Mouse (Mus musculus) limb, embryonic 10.5 days (tissue): ENCODE measurements around the gene Mslnl. TPM values are rescaled to one million over a fixed set of nuclear protein-coding genes. Genes with fewer than 3 reads are reported as not detected.

Experiments
- DNase-seq: peaks from one replicate; pipeline ENCODE4 v3.0.0-alpha.2; 2017; ENCODE audit warnings: low spot score
- H3K27ac ChIP-seq: fragments of 300-500 bp; sonication (generic); 2 replicates; pipeline ENCODE4 v1.5.1; 2016; ENCODE audit warnings: mild to moderate bottlenecking
- H3K27me3 ChIP-seq: fragments of 300-500 bp; sonication (generic); 2 replicates; pipeline ENCODE4 v1.6.1; 2016; ENCODE audit warnings: low read depth, mild to moderate bottlenecking; ENCODE audit not compliant: poor library complexity, severe bottlenecking
- H3K36me3 ChIP-seq: fragments of 300-500 bp; sonication (generic); 2 replicates; pipeline ENCODE4 v1.6.1; 2016; ENCODE audit warnings: mild to moderate bottlenecking, moderate library complexity
- H3K4me1 ChIP-seq: fragments of 300-500 bp; sonication (generic); 2 replicates; pipeline ENCODE4 v1.6.1; 2016
- H3K4me3 ChIP-seq: fragments of 300-500 bp; sonication (generic); 2 replicates; pipeline ENCODE4 v1.5.1; 2016; ENCODE audit warnings: mild to moderate bottlenecking, moderate library complexity
- H3K9me3 ChIP-seq: fragments of 300-500 bp; sonication (generic); replicated peaks from 2 replicates; pipeline ENCODE4 v1.6.1; 2016; ENCODE audit warnings: mild to moderate bottlenecking
- WGBS: fragments of 180-500 bp; shearing (Covaris S2); methylation state at CpG from one replicate; pipeline ENCODE4 v1.1.7; 2016; 5-methylcytosine and 5-hydroxymethylcytosine counted together
- polyA plus RNA-seq: library from polyadenylated mRNA; unstranded; fragments of >200 nt; fragmentation: Nextera tagmentation; extraction: Ambion mirVana; gene quantifications from 2 replicates; pipeline ENCODE4 v1.2.1, GENCODE M21; 2016

Gene Mslnl
- not detected in 2 replicates for polyA plus RNA-seq

GRCm38 (mm10) chr17:25735745-25736144 lies at the start of gene Mslnl:
Gene Mslnl, plus strand, starts transcription at chr17:25736042.
- H3K27me3 ChIP-seq: no peaks in the 10 kb centered on the region
- H3K4me3 ChIP-seq: no peak within 1 kb of the TSS
- no peaks in the 10 kb centered on the region for H3K4me1 ChIP-seq
- DNase-seq: no peak
- WGBS: 87% methylated on average over 3 of the region's 3 CpGs
- peaks cover 9% of the 10 kb centered on the region for H3K36me3 ChIP-seq
- H3K9me3 ChIP-seq: no peaks in the 10 kb centered on the region
- H3K27ac ChIP-seq: no peak within 1 kb of the TSS

- Histone ChIP-seq H3K9me3 (no peaks in the 10 kb centered on the region), H3K36me3 (no peaks in the 10 kb centered on the region), H3K4me3 (no peak overlapping the region), H3K27me3 (peaks cover 18% of the 10 kb centered on the region), H3K27ac (no peak overlapping the region), H3K4me1 (peaks cover 21% of the 10 kb centered on the region)
- DNase-seq: peak; percentile 46
- 49% methylated on average over 7 of the region's 7 CpGs for WGBS
These were observed 49.5 kb upstream of the Mslnl start for GRCm38 (mm10) chr17:25686323-25686722.

GRCm38 (mm10) chr17:25688922-25689321 lies 46.9 kb upstream of the Mslnl start:
- Histone ChIP-seq H3K36me3 (no peaks in the 10 kb centered on the region), H3K27me3 (peaks cover 18% of the 10 kb centered on the region), H3K4me3 (no peak overlapping the region), H3K4me1 (peaks cover 21% of the 10 kb centered on the region), H3K27ac (no peak overlapping the region), H3K9me3 (no peaks in the 10 kb centered on the region)
- WGBS: 80% methylated on average over 4 of the region's 4 CpGs
- DNase-seq: no peak

- H3K4me1 ChIP-seq: peaks cover 10% of the 10 kb centered on the region
- no peaks in the 10 kb centered on the region for H3K36me3 ChIP-seq
- 52% methylated on average over 1 of the region's 1 CpGs for WGBS
- H3K4me3 ChIP-seq: no peak overlapping the region
- peak overlapping the region; percentile 58; the same call in 1 of the 2 replicates for H3K27ac ChIP-seq
- peak; percentile 56 for DNase-seq
- H3K9me3 ChIP-seq: no peaks in the 10 kb centered on the region
- peaks cover 17% of the 10 kb centered on the region for H3K27me3 ChIP-seq
These were observed 39.6 kb upstream of the Mslnl start for GRCm38 (mm10) chr17:25696263-25696662.

- 17% methylated on average over 7 of the region's 7 CpGs for WGBS
- Histone ChIP-seq H3K9me3 (no peaks in the 10 kb centered on the region), H3K4me3 (no peak overlapping the region), H3K4me1 (peaks cover 10% of the 10 kb centered on the region), H3K27me3 (peaks cover 17% of the 10 kb centered on the region), H3K36me3 (no peaks in the 10 kb centered on the region), H3K27ac (no peak overlapping the region)
- DNase-seq: peak; percentile 89
These were observed 37.4 kb upstream of the Mslnl start for GRCm38 (mm10) chr17:25698446-25698845.

- no peak overlapping the region for H3K4me3 ChIP-seq
- H3K9me3 ChIP-seq: no peaks in the 10 kb centered on the region
- peaks cover 17% of the 10 kb centered on the region for H3K27me3 ChIP-seq
- H3K27ac ChIP-seq: no peak overlapping the region
- 60% methylated on average over 9 of the region's 9 CpGs for WGBS
- DNase-seq: no peak
- no peaks in the 10 kb centered on the region for H3K36me3 ChIP-seq
- H3K4me1 ChIP-seq: peaks cover 10% of the 10 kb centered on the region
These were observed 34.9 kb upstream of the Mslnl start for GRCm38 (mm10) chr17:25700863-25701496.

- no peak overlapping the region for H3K27ac ChIP-seq
- H3K9me3 ChIP-seq: no peaks in the 10 kb centered on the region
- H3K36me3 ChIP-seq: no peaks in the 10 kb centered on the region
- H3K4me3 ChIP-seq: no peak overlapping the region
- WGBS: 96% methylated on average over 2 of the region's 2 CpGs
- no peaks in the 10 kb centered on the region for H3K4me1 ChIP-seq
- DNase-seq: no peak
- H3K27me3 ChIP-seq: no peaks in the 10 kb centered on the region
These were observed 25.8 kb upstream of the Mslnl start for GRCm38 (mm10) chr17:25709994-25710393.

- DNase-seq: no peak
- no peaks in the 10 kb centered on the region for H3K36me3 ChIP-seq
- WGBS: 88% methylated on average over 4 of the region's 4 CpGs
These were observed 24.7 kb upstream of the Mslnl start for GRCm38 (mm10) chr17:25711136-25711535.

GRCm38 (mm10) chr17:25715627-25716026 lies 20.2 kb upstream of the Mslnl start:
- Histone ChIP-seq H3K27me3 (peaks cover 36% of the 10 kb centered on the region), H3K4me1 (peaks cover 24% of the 10 kb centered on the region), H3K9me3 (no peaks in the 10 kb centered on the region), H3K36me3 (peaks cover 24% of the 10 kb centered on the region), H3K4me3 (no peak overlapping the region), H3K27ac (no peak overlapping the region)
- WGBS: 42% methylated on average over 3 of the region's 3 CpGs
- DNase-seq: no peak

More at GRCm38 (mm10) chr17:25711136-25711535, 24.7 kb upstream of the Mslnl start:
- H3K4me3 ChIP-seq: no peak overlapping the region
- H3K27me3 ChIP-seq: peaks cover 9% of the 10 kb centered on the region
- H3K27ac ChIP-seq: no peak overlapping the region
- H3K9me3 ChIP-seq: no peaks in the 10 kb centered on the region
- H3K4me1 ChIP-seq: peaks cover 4% of the 10 kb centered on the region

- no peaks in the 10 kb centered on the region for H3K9me3 ChIP-seq
- no peak overlapping the region for H3K27ac ChIP-seq
- peak; percentile 40 for DNase-seq
- peaks cover 36% of the 10 kb centered on the region for H3K27me3 ChIP-seq
- WGBS: 5% methylated on average over 6 of the region's 6 CpGs
- H3K36me3 ChIP-seq: peaks cover 29% of the 10 kb centered on the region
- H3K4me1 ChIP-seq: peaks cover 24% of the 10 kb centered on the region
- H3K4me3 ChIP-seq: 0 out of 2 replicates have a peak overlapping the region, but pooled peaks have one; percentile 53
These were observed 19.7 kb upstream of the Mslnl start for GRCm38 (mm10) chr17:25716130-25716529.

GRCm38 (mm10) chr17:25716711-25717637 lies 18.9 kb upstream of the Mslnl start, which contains the start of gene Gng13:
Gene Gng13, plus strand, starts transcription at chr17:25717171.
- peaks cover 37% of the 10 kb centered on the region for H3K36me3 ChIP-seq
- WGBS: 2% methylated on average over 45 of the region's 45 CpGs
- peaks cover 36% of the 10 kb centered on the region for H3K27me3 ChIP-seq
- H3K9me3 ChIP-seq: no peaks in the 10 kb centered on the region
- DNase-seq: peak; percentile 63
- H3K4me3 ChIP-seq: peak within 1 kb of the TSS; percentile 53
- H3K4me1 ChIP-seq: peaks cover 24% of the 10 kb centered on the region
- H3K27ac ChIP-seq: peak within 1 kb of the TSS; percentile 66

GRCm38 (mm10) chr17:25717691-25718090 lies 18.2 kb upstream of the Mslnl start:
- H3K4me1 ChIP-seq: peaks cover 24% of the 10 kb centered on the region
- peaks cover 44% of the 10 kb centered on the region for H3K36me3 ChIP-seq
- no peaks in the 10 kb centered on the region for H3K9me3 ChIP-seq
- peak overlapping the region; percentile 66 for H3K27ac ChIP-seq
- DNase-seq: peak; percentile 49
- H3K4me3 ChIP-seq: peak overlapping the region; percentile 53
- peaks cover 36% of the 10 kb centered on the region for H3K27me3 ChIP-seq
- 10% methylated on average over 6 of the region's 6 CpGs for WGBS

GRCm38 (mm10) chr17:25721476-25721875 lies 14.4 kb upstream of the Mslnl start:
- Histone ChIP-seq H3K27ac (no peak overlapping the region), H3K4me3 (no peak overlapping the region), H3K27me3 (peaks cover 24% of the 10 kb centered on the region), H3K4me1 (peaks cover 25% of the 10 kb centered on the region), H3K36me3 (peaks cover 77% of the 10 kb centered on the region), H3K9me3 (no peaks in the 10 kb centered on the region)
- no peak for DNase-seq
- WGBS: 93% methylated on average over 5 of the region's 5 CpGs
